Mouse (Mus musculus) adrenal gland, adult 2 months (tissue): ENCODE data around the gene Hoxb5. TPM values are rescaled to one million over a fixed set of nuclear protein-coding genes. Genes with fewer than 3 reads are reported as not detected.

Source experiments
- DNase-seq: peaks from one replicate; pipeline ENCODE4 v3.0.0; 2021
- polyA plus RNA-seq: library from polyadenylated mRNA; depleted of rRNA; stranded (reverse); fragments of >200 nt; gene quantifications from 2 replicates; pipeline ENCODE4 v1.2.3, GENCODE M21; 2012
- total RNA-seq, 2 experiments: library from RNA; stranded (reverse); gene quantifications; 2 replicates each; pipeline ENCODE4 v1.2.3; 2021

Gene Hoxb5
- total and polyA plus RNA-seq, 3 experiments, result 15.2 to 45.6 (median 31.6) TPM

GRCm38 (mm10) chr11:96338957-96339855 lies 36.1 kb downstream of the Hoxb5 start:
- peak; percentile 48 for DNase-seq

GRCm38 (mm10) chr11:96340698-96341365 lies 37.7 kb downstream of the Hoxb5 start:
- peak; percentile 75 for DNase-seq

- peak; percentile 83 for DNase-seq
These were observed 38.8 kb downstream of the Hoxb5 start for GRCm38 (mm10) chr11:96341701-96342575.

- DNase-seq, result peak; percentile 61
These were observed 39.4 kb downstream of the Hoxb5 start for GRCm38 (mm10) chr11:96342576-96342930.

- DNase-seq, result peak; percentile 55
These were observed 40.1 kb downstream of the Hoxb5 start for GRCm38 (mm10) chr11:96343206-96343745.

- peak; percentile 80 for DNase-seq
These were observed 41.1 kb downstream of the Hoxb5 start for GRCm38 (mm10) chr11:96344061-96344877.

- DNase-seq, result peak; percentile 71
These were observed 41.7 kb downstream of the Hoxb5 start for GRCm38 (mm10) chr11:96344878-96345159.

GRCm38 (mm10) chr11:96345220-96345892 lies 42.2 kb downstream of the Hoxb5 start:
- no peak for DNase-seq

GRCm38 (mm10) chr11:96345893-96346806 lies 43.0 kb downstream of the Hoxb5 start:
- DNase-seq, result peak; percentile 72

GRCm38 (mm10) chr11:96346916-96347520 lies 43.9 kb downstream of the Hoxb5 start:
- no peak for DNase-seq

GRCm38 (mm10) chr11:96347717-96348116 lies 44.6 kb downstream of the Hoxb5 start:
- no peak for DNase-seq

- DNase-seq, result peak; percentile 77
These were observed 45.2 kb downstream of the Hoxb5 start for GRCm38 (mm10) chr11:96348141-96348928.

GRCm38 (mm10) chr11:96348988-96349387 lies 45.9 kb downstream of the Hoxb5 start:
- DNase-seq, result peak; percentile 21

- DNase-seq, result peak; percentile 73
These were observed 46.6 kb downstream of the Hoxb5 start for GRCm38 (mm10) chr11:96349491-96350340.

GRCm38 (mm10) chr11:96350341-96350624 lies 47.1 kb downstream of the Hoxb5 start, which contains the start of gene Hoxb2:
Hoxb2 (plus strand) TSS chr11:96350525.
- DNase-seq, result no peak

- DNase-seq, result peak; percentile 32
These were observed 47.7 kb downstream of the Hoxb5 start for GRCm38 (mm10) chr11:96350791-96351190.

- DNase-seq, result peak; percentile 71
These were observed 48.2 kb downstream of the Hoxb5 start for GRCm38 (mm10) chr11:96351312-96351711.
